Mouse (Mus musculus) midbrain, postnatal 0 days (tissue): ENCODE data around the gene Mab21l1. TPM values are rescaled to one million over a fixed set of nuclear protein-coding genes. Genes with fewer than 3 reads are reported as not detected.

Experiments used
- ATAC-seq: fragments of 200-750 bp; cut with Nextera tagmentation; 2 replicates; pipeline ENCODE4 v1.8.0; 2017; ENCODE audit warnings: moderate number of reproducible peaks, mild to moderate bottlenecking, moderate TSS enrichment, moderate library complexity; ENCODE audit not compliant: low FRiP score
- DNase-seq: peaks from one replicate; pipeline ENCODE4 v3.0.0-alpha.2; 2015; ENCODE audit warnings: low spot score
- H3K27ac ChIP-seq: fragments of 300-500 bp; sonication (generic); 2 replicates; pipeline ENCODE4 v1.5.1; 2014; ENCODE audit warnings: low read depth, mild to moderate bottlenecking, low read length, mixed read lengths
- H3K27me3 ChIP-seq: fragments of 300-500 bp; sonication (generic); 2 replicates; pipeline ENCODE4 v1.6.1; 2014; ENCODE audit warnings: low read length, control low read depth, mixed read lengths; ENCODE audit not compliant: insufficient read depth
- H3K36me3 ChIP-seq: fragments of 300-500 bp; sonication (generic); 2 replicates; pipeline ENCODE4 v1.6.1; 2014; ENCODE audit warnings: low read length, control low read depth, mixed read lengths; ENCODE audit not compliant: insufficient read depth
- H3K4me1 ChIP-seq: fragments of 300-500 bp; sonication (generic); 2 replicates; pipeline ENCODE4 v1.6.1; 2014; ENCODE audit warnings: mild to moderate bottlenecking, control low read depth, antibody characterized with exemption, low read length, mixed read lengths; ENCODE audit not compliant: insufficient read depth
- H3K4me2 ChIP-seq: fragments of 300-500 bp; sonication (generic); 2 replicates; pipeline ENCODE4 v1.6.1; 2014; ENCODE audit warnings: low read depth, mild to moderate bottlenecking, low read length, mixed read lengths; ENCODE audit not compliant: poor library complexity, severe bottlenecking
- H3K4me3 ChIP-seq: fragments of 300-500 bp; sonication (generic); 2 replicates; pipeline ENCODE4 v1.5.1; 2014; ENCODE audit warnings: low read depth, mild to moderate bottlenecking, low read length, moderate library complexity
- H3K9ac ChIP-seq: fragments of 300-500 bp; sonication (generic); replicated peaks from 2 replicates; pipeline ENCODE4 v1.6.1; 2014; ENCODE audit warnings: mild to moderate bottlenecking, low read length, moderate library complexity, mixed read lengths; ENCODE audit not compliant: poor library complexity, severe bottlenecking
- H3K9me3 ChIP-seq: fragments of 300-500 bp; sonication (generic); 2 replicates; pipeline ENCODE4 v1.6.1; 2016; ENCODE audit warnings: low read length, control low read depth
- CTCF ChIP-seq: IDR thresholded peaks from 2 replicates; pipeline ENCODE4 v1.5.1; 2016; ENCODE audit warnings: antibody characterized with exemption, mild to moderate bottlenecking
- WGBS: fragments of 180-500 bp; shearing (Covaris S2); extraction: QIAGEN DNeasy Blood & Tissue Kit; methylation state at CpG from one replicate; pipeline ENCODE4 v1.1.7; 2014; 5-methylcytosine and 5-hydroxymethylcytosine counted together
- polyA plus RNA-seq: library from polyadenylated mRNA; unstranded; fragments of >200 nt; fragmentation: Nextera tagmentation; extraction: Ambion mirVana; gene quantifications from 2 replicates; pipeline ENCODE4 v1.2.1, GENCODE M21; 2015
- total RNA-seq: library from RNA; depleted of rRNA; stranded (reverse); fragments of >200 nt; gene quantifications from 2 replicates; pipeline ENCODE4 v1.2.3, GENCODE M21; 2014

The Mab21l1 gene
- total and polyA plus RNA-seq, 2 experiments from 2014 or later: 131 to 151 TPM

DNA sequence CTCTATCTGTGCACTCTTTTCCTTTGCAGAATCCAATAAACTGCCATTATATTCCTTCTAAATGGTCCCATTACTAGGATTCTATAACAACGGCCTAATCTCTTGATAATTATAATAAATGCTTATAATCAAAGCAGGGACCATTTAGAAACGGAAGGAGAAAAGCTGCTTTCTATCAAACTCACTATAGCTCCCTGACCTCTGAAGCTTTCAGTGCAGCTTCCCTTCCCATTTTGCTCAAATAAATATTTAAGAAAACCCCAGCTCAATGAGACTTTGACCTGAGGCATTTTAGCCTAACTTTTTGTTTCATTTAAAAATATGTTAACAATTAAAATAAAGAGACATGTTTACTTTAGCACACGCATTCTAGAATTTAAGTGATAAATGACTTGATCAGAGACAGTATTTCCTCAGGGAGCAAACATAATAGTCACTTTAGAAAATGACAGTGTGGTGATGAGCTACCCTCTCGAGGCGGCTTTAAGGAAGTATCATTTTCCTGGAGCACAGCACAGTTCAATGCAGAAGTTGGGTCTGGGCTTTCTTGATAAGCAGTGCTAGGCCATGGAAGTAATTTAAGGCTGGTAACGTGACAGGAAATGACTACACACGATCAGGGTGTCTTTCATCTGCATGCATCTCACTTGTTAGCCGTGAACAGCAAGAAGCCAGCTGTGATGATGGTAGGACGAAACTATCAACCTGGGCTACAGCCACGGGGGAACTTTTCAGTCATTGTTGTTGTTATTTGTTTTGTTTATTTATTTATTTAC, 46.4 kb downstream of the Mab21l1 start:
- Histone ChIP-seq H3K27ac (no peak overlapping the region), H3K36me3 (no peaks in the 10 kb centered on the region), H3K27me3 (no peaks in the 10 kb centered on the region), H3K4me3 (no peak overlapping the region), H3K4me2 (no peak overlapping the region), H3K9ac (no peak overlapping the region), H3K4me1 (no peaks in the 10 kb centered on the region), H3K9me3 (no peaks in the 10 kb centered on the region)
- WGBS: 44% methylated on average over 10 of the region's 10 CpGs
- peak; percentile 38; the same call in 1 of the 2 replicates for ATAC-seq
- DNase-seq: no peak
- TF ChIP-seq CTCF: no peak

DNA sequence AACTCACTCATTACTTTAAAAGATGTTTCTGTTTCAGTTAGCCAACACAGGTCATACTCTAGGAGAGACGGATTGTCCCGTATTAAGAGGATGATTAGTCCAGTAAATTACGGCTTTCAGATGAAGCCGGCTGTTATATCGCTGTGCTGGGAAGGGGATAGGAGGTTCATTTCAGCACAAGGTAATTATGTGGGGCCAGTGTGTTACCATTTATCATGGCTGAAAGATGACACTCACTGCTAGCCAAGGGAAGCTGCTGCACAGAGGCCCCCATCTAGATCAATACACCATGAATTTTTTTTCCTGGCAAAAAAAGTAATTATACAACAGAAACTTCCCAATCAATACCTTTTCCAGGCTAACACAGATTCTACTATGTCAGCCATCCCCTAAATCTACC, 47.9 kb downstream of the Mab21l1 start:
- H3K9ac ChIP-seq: no peak overlapping the region
- H3K4me3 ChIP-seq: no peak overlapping the region
- WGBS: 60% methylated on average over 5 of the region's 5 CpGs
- no peak overlapping the region for H3K4me2 ChIP-seq
- no peaks in the 10 kb centered on the region for H3K9me3 ChIP-seq
- H3K27ac ChIP-seq: no peak overlapping the region
- no peaks in the 10 kb centered on the region for H3K36me3 ChIP-seq
- no peaks in the 10 kb centered on the region for H3K27me3 ChIP-seq
- no peak for TF ChIP-seq CTCF
- DNase-seq (no peak), ATAC-seq (no peak)
- H3K4me1 ChIP-seq: no peaks in the 10 kb centered on the region
